Mouse (Mus musculus): ENCODE data around the gene Cox8c.

Cox8c gene

DNA sequence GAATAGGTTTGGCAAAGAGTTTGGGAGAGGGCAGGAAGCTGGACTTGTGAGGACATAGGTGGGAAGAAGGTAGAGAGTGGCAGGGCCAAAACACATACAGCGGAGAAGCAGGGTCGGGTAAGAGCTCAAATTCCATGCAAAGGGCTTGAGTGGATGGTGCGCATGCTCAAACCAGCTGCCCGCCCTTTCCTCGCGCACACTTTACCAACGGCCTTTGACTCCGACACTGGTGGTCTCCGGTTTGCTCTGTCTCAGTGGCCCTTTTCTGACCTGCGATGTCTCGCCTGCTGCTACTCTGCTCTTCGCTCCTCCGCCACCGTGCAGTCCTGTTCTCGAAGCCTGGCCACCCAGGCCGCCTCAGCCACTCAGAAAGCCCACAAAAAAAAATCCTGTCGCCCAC lies at the start of gene Cox8c:
Gene Cox8c, plus strand, starts transcription at position 226 of the 400 bp plus-strand sequence.
- no peak for DNase-seq (ENCODE audit: low spot score in 2 of 2)

DNA sequence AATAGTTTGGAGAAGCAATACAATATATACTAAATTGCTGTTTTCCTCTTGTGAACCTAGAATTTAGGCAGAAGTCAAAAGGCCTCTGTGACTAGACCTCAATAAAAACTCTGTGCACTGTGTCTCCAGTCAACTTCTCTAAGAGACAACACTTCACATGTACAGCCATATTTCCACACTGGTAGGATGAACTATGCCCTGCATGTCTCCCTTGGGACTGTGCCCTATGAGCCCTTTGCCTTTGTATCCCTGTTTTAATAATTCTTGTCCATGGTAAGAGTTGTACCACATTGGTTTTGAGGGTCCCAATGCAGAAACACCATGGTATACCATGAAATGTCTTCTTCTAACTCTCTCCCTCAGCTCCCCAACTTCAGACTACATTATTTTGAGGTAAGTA lies 38.3 kb upstream of the Cox8c start:
- DNase-seq (ENCODE audit: low spot score in 2 of 2): no peak

DNA sequence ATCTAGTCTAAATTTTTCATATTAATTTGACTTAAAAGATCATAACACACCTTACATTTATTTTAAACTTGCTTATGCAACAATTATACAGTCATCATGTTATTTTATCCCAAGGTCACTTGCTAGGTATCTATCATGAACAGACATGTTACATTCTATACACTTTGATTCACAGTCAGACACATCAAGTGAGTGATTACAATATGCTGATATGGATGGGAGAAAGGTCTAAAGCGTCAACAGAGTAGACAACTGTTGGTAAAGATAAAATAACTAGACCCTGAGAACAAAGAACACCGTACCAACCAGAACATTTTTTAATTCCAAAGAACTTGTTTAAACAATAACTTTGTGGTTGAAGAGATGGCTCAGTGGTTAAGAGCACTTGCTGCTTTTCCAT lies 29.3 kb upstream of the Cox8c start:
- DNase-seq (ENCODE audit: low spot score in 2 of 2): no peak

DNA sequence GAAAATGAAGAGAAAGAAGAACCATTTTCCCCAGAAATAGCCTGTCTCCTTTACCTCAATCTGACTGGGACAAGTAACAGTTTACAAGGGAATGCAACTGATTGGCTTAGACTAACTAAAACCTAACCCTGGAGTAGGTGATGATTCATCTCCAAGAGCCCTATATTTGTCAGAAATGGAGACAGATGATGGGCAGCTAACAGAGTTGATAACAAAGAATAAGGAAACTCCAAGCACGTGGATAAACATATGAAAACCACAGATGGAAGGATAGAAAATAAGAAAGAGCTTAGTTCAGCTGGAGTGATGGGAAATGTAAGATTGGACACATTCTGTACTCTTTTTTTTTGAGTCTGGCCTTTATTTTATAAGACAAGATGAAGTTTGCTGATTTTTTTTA lies 28.6 kb upstream of the Cox8c start:
- DNase-seq (ENCODE audit: low spot score in 2 of 2): no peak

DNA sequence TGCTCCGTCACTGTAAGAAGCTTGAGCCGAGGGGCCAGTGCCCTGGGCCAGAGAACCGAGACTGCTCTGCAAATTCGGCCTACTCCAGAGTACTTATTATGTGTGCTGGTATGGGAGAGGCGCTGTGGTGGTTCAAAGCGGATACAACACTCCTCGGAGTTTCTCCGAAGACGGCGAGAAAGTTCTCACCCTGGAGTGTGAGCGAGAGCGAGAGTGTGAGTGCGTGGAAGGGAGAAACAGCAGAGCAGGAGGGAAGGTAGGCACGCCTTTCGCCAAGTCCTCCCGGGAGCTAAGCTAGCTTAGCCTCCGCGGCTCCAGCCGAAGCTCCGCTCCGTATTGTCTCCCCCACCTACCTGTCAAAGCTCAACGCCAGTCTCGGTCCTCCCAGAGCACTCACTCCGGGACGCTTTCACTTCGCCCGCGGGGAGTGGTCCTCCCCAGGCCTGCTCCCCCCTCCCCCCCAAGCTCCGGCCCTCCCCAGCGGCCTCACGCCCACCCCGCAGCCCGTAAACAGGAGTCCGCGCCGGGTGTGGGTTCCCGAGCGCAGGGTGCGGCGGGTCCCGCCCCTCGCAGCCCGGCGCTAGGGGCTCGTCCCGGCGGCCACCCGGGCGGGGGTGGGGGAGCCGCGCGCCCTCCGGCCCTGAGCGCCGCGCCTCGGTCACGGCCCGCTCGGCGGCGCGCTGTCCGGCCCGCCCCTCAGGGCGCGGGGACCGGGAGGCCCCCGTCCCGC lies 21.6 kb upstream of the Cox8c start:
- DNase-seq (ENCODE audit: low spot score in 2 of 2): peak; percentile 39 to 41

DNA sequence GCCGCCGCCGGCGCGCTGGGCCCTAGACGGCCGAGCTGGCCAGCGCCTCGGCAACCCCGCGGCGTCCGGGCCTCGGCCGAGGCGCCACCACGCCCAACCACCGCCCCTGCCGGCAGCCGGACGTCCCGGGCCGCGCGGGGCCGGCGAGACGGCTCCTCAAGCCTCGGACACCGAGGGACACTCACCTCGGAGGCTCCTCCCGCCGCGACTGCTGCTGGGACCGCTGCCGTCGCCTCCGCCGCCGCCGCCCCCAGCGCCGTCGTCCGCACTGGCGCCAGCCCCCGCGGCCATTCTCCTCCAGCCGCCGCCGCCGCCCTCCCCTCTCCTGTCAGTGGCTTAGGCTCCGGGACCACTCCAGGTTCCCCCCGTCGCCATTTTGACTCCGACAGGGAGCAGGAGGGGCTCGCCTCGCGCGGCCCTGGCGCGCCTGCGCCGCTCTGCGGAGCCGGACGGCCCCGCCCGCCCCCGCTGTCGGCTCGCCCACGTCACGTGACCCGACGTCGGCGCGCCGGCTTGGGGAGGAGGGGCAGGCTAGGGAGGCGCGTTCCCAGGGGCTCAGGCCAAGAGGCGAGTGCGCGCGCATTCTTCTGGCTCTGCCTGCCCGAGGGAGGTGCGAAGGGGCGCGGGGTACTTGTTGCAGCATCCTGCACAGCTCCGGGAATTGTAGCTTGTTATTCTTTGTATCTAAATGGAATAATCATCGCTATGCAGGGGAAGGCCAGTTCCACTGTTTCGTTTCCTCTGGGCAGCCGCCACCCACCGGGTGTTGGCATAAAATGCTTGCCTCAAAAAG lies 20.9 kb upstream of the Cox8c start, which contains the start of gene Btbd7:
Gene Btbd7, minus strand, starts transcription at position 441 of the 793 bp plus-strand sequence.
- peak; percentile 94 for DNase-seq (ENCODE audit: low spot score in 2 of 2)

DNA sequence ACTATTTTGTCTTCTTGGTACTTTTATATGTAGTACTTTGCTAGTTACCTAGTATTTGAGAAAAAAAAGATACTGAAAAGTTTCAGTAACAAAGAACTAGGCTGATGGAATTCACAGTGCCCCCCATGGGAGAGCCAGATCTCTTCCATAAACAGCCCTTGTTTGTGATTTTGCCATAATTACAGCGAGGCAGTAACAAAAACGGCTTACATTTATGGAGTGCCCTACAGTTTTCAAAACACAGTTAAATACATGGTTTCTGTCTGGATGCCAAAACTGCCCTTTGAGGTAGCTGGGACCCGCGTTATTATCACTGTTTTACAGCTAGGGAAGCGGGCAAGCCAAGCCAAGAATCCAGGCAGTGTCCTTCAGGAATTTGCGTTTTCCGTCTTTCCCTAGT lies 20.2 kb upstream of the Cox8c start:
- DNase-seq (ENCODE audit: low spot score in 2 of 2): no peak

DNA sequence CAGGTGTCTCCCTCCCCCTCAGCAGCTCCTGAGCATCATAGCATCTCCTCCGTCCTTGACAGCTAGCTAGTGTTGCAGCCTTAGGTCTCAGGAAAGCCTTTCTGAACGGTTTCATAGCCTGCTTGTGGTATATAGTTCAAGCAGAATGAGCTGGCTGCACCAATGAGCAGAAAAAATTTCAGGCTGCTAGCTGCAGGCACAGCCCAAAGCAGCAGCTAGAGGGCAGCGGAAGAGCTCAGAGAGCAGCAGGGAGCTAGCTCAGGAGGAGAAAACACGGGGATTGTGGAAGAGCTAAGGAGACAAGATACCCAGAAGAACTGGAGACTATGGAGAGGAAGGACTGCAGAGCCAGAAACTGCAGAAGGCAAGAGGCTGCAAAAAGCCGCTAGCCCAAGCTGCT lies 13.4 kb upstream of the Cox8c start:
- DNase-seq (ENCODE audit: low spot score in 2 of 2): peak; percentile 50 to 73

DNA sequence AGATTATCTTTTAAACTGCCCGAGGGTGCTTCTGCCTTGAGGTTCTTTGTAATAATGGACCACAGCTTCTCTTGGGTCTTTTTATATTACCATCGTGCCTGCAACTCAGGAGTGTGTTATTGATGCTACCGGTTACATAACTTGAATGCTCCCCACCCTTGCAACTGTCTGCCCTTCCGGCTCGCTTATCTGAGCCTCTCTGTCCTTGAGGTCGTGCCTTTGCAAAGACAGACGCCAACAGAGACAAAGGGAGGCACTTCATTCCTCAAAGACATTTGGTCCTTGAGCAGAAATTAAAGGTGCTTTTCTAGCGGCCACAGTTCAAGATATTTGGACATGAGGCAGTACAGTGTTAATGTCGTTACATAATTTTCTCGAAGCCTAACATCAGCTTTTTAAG lies 11.8 kb upstream of the Cox8c start:
- no peak for DNase-seq (ENCODE audit: low spot score in 2 of 2)

DNA sequence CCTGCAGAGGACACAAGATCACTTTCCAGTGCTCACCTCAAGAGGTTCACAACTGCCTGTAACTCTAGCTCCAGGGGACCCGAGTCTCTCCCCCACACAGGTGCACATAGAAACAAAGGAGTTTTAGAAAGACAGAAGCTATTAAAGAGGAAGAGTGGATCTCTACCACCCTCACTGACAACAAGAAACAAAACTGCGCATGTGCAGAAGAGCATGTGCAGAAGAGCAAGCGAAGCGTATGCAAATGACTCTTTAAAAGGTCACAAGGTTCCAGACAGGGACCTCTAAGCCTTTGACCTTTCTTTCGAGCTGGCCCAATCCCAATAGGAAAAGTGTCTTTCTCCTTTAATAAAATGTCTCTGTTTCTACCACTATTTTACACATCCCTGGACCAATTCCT lies 10.5 kb upstream of the Cox8c start:
- no peak for DNase-seq (ENCODE audit: low spot score in 2 of 2)

DNA sequence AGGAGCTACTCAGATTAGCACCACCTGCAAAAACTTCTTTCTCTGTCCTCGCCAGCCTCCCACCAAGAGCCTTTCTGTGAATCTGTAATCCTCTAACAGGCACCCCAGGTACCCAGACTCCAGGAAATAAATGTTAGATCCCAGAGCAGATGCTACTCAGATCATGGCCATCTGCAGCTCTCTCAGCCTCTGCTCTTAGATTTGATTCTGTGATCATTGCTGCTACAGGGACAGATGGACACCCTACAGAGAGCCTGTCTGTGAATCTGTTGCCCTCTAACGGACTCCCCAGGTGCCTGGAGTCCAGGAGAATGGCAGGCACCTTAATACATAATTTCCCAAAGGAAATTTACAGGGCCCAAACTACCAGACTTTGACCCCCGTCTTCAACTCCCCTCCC lies 9.1 kb downstream of the Cox8c start:
- no peak for DNase-seq (ENCODE audit: low spot score in 2 of 2)

DNA sequence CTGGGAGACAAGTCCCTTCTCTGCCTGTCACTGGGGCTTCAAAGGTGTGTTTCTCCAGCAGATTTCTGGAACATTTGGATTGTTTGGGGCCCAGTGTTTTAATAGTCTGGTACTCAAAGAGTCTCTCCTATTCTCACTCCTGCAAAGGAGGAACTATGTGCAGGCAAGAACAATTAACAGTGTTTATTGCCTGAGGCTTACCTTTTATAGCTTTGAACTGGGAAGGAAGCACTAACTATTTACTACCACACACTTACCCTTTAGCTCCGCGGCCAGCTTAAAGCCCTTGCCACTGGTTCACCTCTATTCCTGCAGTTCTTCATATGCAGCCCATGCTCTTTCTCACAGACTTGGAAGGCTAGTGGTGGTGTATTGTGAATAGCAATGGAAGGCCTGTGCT lies 17.0 kb downstream of the Cox8c start:
- DNase-seq (ENCODE audit: low spot score in 2 of 2): no peak

DNA sequence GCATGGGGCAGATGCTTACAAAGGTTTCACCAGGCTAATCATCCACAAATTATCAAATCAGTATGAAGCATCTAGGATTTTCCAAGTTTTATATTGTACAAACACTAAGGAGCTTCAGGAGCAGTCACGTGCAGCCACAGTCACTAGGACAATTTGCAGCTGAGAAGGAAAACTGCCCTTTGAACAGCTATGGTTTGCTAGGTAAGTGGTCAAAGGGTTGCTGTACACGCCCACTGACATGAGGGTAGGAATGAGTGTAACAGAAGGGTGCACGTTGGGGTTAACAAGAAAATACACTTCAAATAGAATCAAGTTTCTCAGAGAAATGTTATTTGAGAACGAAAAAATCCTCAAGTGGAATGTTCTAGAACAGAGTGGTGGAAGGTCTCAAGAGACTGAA lies 30.6 kb downstream of the Cox8c start:
- DNase-seq (ENCODE audit: low spot score in 2 of 2): no peak

DNA sequence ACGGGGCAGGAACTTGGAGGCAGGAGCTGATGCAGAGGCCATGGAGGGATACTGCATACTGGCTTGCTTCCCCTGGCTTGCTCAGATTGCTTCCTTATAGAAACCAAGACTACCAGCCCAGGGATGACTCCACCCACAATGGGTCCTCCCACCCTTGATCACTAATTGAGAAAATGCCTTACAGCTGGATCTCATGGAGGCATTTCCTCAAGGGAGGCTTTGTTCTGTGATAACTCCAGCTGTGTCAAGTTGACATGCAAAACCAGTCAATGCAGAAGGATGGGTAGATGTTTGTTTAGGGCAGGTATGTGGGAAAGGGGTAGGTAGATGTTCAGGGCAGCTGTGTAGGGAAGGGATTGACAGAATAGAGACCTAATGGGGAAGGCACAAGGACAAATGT lies 31.2 kb downstream of the Cox8c start:
- DNase-seq (ENCODE audit: low spot score in 2 of 2): no peak

DNA sequence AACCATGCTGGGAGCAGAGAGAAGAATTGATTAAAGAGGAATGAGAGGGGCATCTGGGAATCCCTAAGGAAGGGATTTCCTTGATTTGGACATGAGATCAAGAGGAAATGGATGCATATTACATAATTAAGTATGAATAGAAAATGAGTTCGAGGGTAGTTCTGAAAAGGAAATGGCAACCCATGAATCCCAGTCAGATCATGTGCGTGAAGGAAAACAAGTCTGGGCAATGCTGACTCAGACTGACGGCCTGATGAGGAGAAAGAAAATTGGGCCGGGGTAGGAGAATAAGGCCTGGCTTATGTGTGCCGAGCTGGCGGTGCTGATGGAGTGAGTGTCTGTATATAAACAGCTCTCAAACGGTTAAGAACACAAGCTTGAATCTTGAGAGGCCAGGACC lies 31.7 kb downstream of the Cox8c start:
- DNase-seq (ENCODE audit: low spot score in 2 of 2): no peak

DNA sequence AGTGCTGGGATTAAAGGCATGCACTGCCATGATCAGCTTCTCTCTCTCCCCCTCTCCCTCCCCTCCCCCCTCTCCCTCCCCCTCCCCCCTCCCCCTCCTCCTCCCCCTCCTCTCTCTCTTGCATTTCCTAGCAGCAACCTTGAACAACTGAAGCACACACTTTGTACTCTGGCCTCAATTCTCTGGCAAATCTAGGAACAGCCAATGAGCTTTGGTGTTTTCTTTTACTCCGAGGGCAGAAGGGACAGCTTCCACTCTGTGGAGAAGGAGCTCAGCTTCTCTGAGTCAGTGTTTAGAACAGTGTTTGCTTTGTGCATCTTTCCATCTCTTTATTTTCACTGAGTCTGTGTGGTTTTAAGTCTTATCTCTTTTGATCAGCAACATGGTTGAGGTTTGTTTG lies 36.8 kb downstream of the Cox8c start:
- no peak for DNase-seq (ENCODE audit: low spot score in 2 of 2)

DNA sequence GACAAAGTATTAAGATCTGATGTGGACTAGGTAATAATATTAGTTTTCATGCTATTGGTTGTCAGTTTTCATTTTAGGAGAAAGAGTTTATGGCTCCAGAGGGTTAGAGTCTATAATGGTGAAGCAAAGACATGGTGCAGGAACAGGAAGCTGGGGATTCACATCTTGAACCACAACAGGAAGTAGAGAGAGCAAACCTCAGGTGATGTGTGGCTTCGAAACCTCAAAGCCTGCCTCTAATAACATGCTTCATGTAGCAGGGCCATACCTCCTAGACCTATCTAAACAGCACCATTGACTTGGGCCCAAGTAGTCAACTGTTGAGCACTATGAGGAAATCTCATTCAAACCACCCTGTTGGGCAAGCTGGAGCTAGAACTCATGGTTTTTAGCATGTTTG lies 46.5 kb downstream of the Cox8c start:
- DNase-seq (ENCODE audit: low spot score in 2 of 2): no peak

DNA sequence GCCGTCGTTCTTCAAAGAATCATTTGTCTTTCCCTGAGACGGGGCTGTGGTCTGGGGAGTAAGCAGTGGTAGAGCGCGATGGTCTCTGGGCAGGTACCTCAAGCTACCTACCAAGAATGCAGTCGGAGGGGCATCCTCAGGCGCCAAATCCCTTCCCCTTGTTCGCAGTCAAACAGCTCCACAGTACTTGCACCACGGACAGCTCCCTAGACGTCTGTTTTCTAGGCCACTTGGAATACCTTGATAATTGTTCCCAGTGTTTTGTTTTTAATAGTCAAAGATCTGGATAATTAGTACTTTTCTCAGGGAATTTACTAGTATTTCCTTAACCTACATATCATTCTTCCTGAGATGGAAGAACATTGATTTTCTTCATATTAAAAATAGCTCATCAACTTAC lies 48.7 kb downstream of the Cox8c start:
- no peak for DNase-seq (ENCODE audit: low spot score in 2 of 2)

DNA sequence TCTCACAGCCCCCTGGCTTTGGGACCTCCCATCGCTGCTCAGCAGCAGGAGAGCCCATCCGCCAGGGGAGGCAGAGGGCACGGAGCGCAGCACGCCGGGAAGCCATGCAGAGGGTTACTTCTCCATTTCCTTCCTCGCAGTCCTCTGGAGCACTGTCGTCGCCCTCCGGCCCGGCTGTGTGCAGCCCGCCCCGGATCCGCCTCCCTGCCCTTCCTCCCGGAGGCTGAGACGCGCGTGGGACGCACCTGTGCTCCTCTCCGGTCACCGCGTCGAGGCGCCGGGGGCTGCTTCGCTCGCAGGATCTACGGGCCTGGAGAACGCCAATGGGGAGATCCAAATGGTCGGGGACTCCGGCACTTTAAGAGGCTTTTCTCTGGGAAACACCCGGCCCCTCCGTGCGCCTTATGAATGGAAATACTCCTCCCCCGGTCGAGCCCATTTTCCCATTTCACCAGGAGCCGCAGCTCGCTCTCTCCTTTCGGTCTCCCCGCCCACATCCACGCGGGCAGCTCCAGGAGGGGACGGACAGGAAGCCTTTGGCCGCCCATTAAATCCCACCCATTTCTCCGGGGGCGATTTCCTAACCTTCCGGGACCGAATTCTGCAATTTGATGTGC lies 49.8 kb downstream of the Cox8c start, which contains the start of gene Unc79:
Gene Unc79, plus strand, starts transcription at position 82 of the 617 bp plus-strand sequence.
- peak; percentile 90 for DNase-seq (ENCODE audit: low spot score in 2 of 2)

DNA sequence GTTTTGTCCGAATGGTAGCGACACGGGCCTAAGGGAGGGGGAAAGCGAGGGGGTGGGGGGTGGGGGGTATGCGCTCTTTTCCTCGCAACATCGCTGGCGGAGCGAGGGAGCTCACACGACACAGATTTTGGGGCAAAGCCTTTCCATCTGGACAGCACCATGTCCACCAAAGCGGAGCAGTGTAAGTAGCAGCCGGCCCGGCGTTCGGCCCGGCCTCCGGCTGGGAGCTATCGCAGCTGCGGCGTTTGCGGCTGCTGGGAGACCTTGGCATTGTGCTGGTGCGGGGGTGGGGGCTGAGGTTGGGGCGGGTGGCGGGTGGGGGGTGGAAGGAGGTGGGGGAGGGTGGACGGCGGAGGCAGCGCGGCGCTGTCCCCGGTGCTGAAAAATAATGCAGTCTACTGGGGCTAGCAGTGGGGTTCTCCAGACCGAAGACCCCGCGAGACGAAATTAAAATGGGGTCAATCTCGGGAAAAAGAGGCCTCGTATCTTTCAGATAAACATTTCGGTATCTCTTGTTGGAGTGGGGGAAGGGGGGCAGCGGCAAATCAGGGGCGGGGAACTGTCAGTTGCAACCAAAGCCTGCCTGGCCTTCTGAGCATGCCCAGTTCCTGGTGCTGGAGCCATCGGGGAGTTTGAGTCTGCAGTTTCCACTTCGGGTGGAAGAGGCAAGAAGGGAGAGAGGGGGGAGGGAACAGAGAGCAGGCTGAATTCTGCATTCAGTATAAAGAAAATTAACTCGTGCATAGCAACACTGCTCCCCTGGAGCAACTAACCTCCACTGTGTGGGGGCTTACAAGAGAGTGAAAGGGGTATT lies 50.5 kb downstream of the Cox8c start:
- DNase-seq (ENCODE audit: low spot score in 2 of 2): peak; percentile 73 to 79
